Mouse (Mus musculus) megakaryocyte progenitor cell, adult 5-6 weeks (primary cell): ENCODE data around the gene Lrrc1. TPM values are rescaled to one million over a fixed set of nuclear protein-coding genes. Genes with fewer than 3 reads are reported as not detected.

Experiments used
- ATAC-seq: replicated peaks from 2 replicates; pipeline ENCODE4 v1.8.0; 2016; ENCODE audit warnings: mild to moderate bottlenecking, moderate TSS enrichment, inconsistent platforms; ENCODE audit not compliant: poor library complexity
- total RNA-seq, 2 experiments: library from RNA; stranded (forward) in 1 of 2; stranded (reverse) in 1 of 2; fragments of 157-497, 149-512 nt in 1 of 2; fragments of 200-1000 nt in 1 of 2; gene quantifications; 2 replicates each; pipeline versions ENCODE4 v1.2.3 to v1.2.4; 2015 to 2017

The Lrrc1 gene
- total RNA-seq, 2 experiments from 2014 or later, result 9.1 to 13.8 TPM

- 0 out of 2 replicates have a peak, but pooled peaks have one; percentile 17 for ATAC-seq
Measured at GRCm38 (mm10) chr9:77502548-77503438, 41.9 kb downstream of the Lrrc1 start.

- no peak for ATAC-seq
Measured at GRCm38 (mm10) chr9:77502171-77502547, 42.5 kb downstream of the Lrrc1 start.

- ATAC-seq, result no peak
Measured at GRCm38 (mm10) chr9:77499084-77499483, 45.6 kb downstream of the Lrrc1 start.

- ATAC-seq, result no peak
Measured at GRCm38 (mm10) chr9:77498406-77498805, 46.3 kb downstream of the Lrrc1 start.

GRCm38 (mm10) chr9:77497173-77497572, 47.5 kb downstream of the Lrrc1 start:
- ATAC-seq, result peak; percentile 18; the same call in 1 of the 2 replicates

GRCm38 (mm10) chr9:77496540-77497062, 48.1 kb downstream of the Lrrc1 start:
- peak; percentile 63 for ATAC-seq

- peak; percentile 39 for ATAC-seq
Measured at GRCm38 (mm10) chr9:77494307-77494706, 50.4 kb downstream of the Lrrc1 start.

- ATAC-seq, result no peak
Measured at GRCm38 (mm10) chr9:77488611-77489010, 56.1 kb downstream of the Lrrc1 start.

GRCm38 (mm10) chr9:77487427-77487826, 57.2 kb downstream of the Lrrc1 start:
- ATAC-seq, result no peak

GRCm38 (mm10) chr9:77485915-77486314, 58.8 kb downstream of the Lrrc1 start:
- no peak for ATAC-seq

- no peak for ATAC-seq
Measured at GRCm38 (mm10) chr9:77484751-77485150, 59.9 kb downstream of the Lrrc1 start.

GRCm38 (mm10) chr9:77483559-77483958, 61.1 kb downstream of the Lrrc1 start:
- ATAC-seq, result peak; percentile 66

GRCm38 (mm10) chr9:77482281-77482680, 62.4 kb downstream of the Lrrc1 start:
- no peak for ATAC-seq

GRCm38 (mm10) chr9:77481380-77481779, 63.3 kb downstream of the Lrrc1 start:
- no peak for ATAC-seq

GRCm38 (mm10) chr9:77480574-77481319, 63.9 kb downstream of the Lrrc1 start:
- ATAC-seq, result peak; percentile 83

- ATAC-seq, result no peak
Measured at GRCm38 (mm10) chr9:77480001-77480400, 64.7 kb downstream of the Lrrc1 start.

- ATAC-seq, result no peak
Measured at GRCm38 (mm10) chr9:77478166-77478920, 66.3 kb downstream of the Lrrc1 start.

- no peak for ATAC-seq
Measured at GRCm38 (mm10) chr9:77474535-77474934, 70.1 kb downstream of the Lrrc1 start.

GRCm38 (mm10) chr9:77472557-77472956, 72.1 kb downstream of the Lrrc1 start:
- no peak for ATAC-seq

- ATAC-seq, result no peak
Measured at GRCm38 (mm10) chr9:77471646-77472220, 72.9 kb downstream of the Lrrc1 start.
